13 mouse cellular contexts compared by ENCODE assay signal in genomic region chr10:108601672-108602412, GRCm38 (mm10).
DNase-seq lines count a peak whose midpoint lies in the region; ATAC-seq and TF ChIP-seq lines count a peak whose summit lies in the region.
"Had no signal": no experiment of that assay in that cellular context is flagged by ENCODE, and none has a peak within 500 bp of the region (broad histone marks: within the 10 kb centered on the region; RNA-seq: fewer than 3 reads in every experiment).

No protein-coding gene starts in this region.

- H3K27ac ChIP-seq in heart, embryonic 11.5 days (ENCODE audit: low read depth, low read length): peak overlapping the region; percentile 35
- H3K27ac ChIP-seq in midbrain, embryonic 15.5 days: peak overlapping the region; percentile 48; the same call in 1 of the 2 replicates
- H3K27ac ChIP-seq in midbrain, embryonic 11.5 days (ENCODE audit: low read depth, low read length): no peak overlapping the region
- peak overlapping the region; percentile 45 for H3K27ac ChIP-seq in forebrain, postnatal 0 days (ENCODE audit: low read depth, low read length)
- H3K27ac ChIP-seq in liver, embryonic 15.5 days (replicated peaks): no peak overlapping the region

- H3K4me3 ChIP-seq in heart, embryonic 11.5 days (ENCODE audit: low read depth, low read length): no peak overlapping the region
- H3K4me3 ChIP-seq in midbrain, embryonic 15.5 days: no peak overlapping the region
- no peak overlapping the region for H3K4me3 ChIP-seq in midbrain, embryonic 11.5 days (ENCODE audit: low read depth, low read length)
- H3K4me3 ChIP-seq in forebrain, postnatal 0 days (ENCODE audit: low read depth, low read length): no peak overlapping the region
- H3K4me3 ChIP-seq in liver, embryonic 15.5 days (replicated peaks): no peak overlapping the region
- H3K4me3 ChIP-seq: megakaryocyte, embryonic 14.5 days had no signal

- WGBS in heart, embryonic 11.5 days (ENCODE audit: insufficient replicate concordance): 25% methylated on average over 8 of the region's 8 CpGs
- 83% methylated on average over 8 of the region's 8 CpGs for WGBS in midbrain, embryonic 15.5 days
- 92% methylated on average over 8 of the region's 8 CpGs for WGBS in midbrain, embryonic 11.5 days
- 67% methylated on average over 8 of the region's 8 CpGs for WGBS in forebrain, postnatal 0 days
- WGBS in liver, embryonic 15.5 days (ENCODE audit: insufficient replicate concordance): 47% methylated on average over 8 of the region's 8 CpGs

- peaks cover 10% of the 10 kb centered on the region for H3K9me3 ChIP-seq in heart, embryonic 11.5 days (replicated peaks; ENCODE audit: control insufficient read depth, low read length)
- peaks cover 8% of the 10 kb centered on the region; the same call in 1 of the 2 replicates for H3K9me3 ChIP-seq in midbrain, embryonic 15.5 days
- H3K9me3 ChIP-seq in midbrain, embryonic 11.5 days (ENCODE audit: control insufficient read depth, low read length): peaks cover 7% of the 10 kb centered on the region
- peaks cover 9% of the 10 kb centered on the region; the same call in 1 of the 2 replicates for H3K9me3 ChIP-seq in forebrain, postnatal 0 days (ENCODE audit: low read length)
- H3K9me3 ChIP-seq in liver, embryonic 15.5 days (replicated peaks): no peaks in the 10 kb centered on the region

- DNase-seq in heart, adult 8-10 months (ENCODE audit: low spot score): no peak
- DNase-seq in midbrain, embryonic 11.5 days (ENCODE audit: low spot score, missing footprints): no peak
- peak; percentile 67 for DNase-seq in forebrain, postnatal 0 days
- no peak for DNase-seq in testis, postnatal 10 days (ENCODE audit: low spot score)
- no peak for DNase-seq in retina, embryonic 14.5 days (ENCODE audit: low spot score)
- DNase-seq: adrenal gland, postnatal 25 days; cerebellum, adult 18-20 months had no signal

- H3K36me3 ChIP-seq in heart, embryonic 11.5 days (ENCODE audit: control insufficient read depth, insufficient read depth, low read length): 0 out of 2 replicates have a peak, but pooled peaks cover 2% of the 10 kb centered on the region
- no peaks in the 10 kb centered on the region for H3K36me3 ChIP-seq in midbrain, embryonic 15.5 days (replicated peaks)
- H3K36me3 ChIP-seq in midbrain, embryonic 11.5 days (ENCODE audit: control insufficient read depth, insufficient read depth, low read length): 0 out of 2 replicates have a peak, but pooled peaks cover 3% of the 10 kb centered on the region
- H3K36me3 ChIP-seq in forebrain, postnatal 0 days (ENCODE audit: insufficient read depth): no peaks in the 10 kb centered on the region; the same call in 1 of the 2 replicates
- no peaks in the 10 kb centered on the region for H3K36me3 ChIP-seq in liver, embryonic 15.5 days (replicated peaks)

- H3K9ac ChIP-seq in heart, embryonic 11.5 days (ENCODE audit: low read depth, low read length): no peak overlapping the region
- H3K9ac ChIP-seq in midbrain, embryonic 15.5 days: peak overlapping the region; percentile 4; the same call in 1 of the 2 replicates
- H3K9ac ChIP-seq in midbrain, embryonic 11.5 days (ENCODE audit: low read length): no peak overlapping the region
- H3K9ac ChIP-seq in forebrain, postnatal 0 days: 0 out of 2 replicates have a peak overlapping the region, but pooled peaks have one; percentile 6
- no peak overlapping the region for H3K9ac ChIP-seq in liver, embryonic 15.5 days

- H3K4me1 ChIP-seq in heart, embryonic 11.5 days (ENCODE audit: control insufficient read depth, insufficient read depth, low read length): peaks cover 12% of the 10 kb centered on the region
- 0 out of 2 replicates have a peak, but pooled peaks cover 3% of the 10 kb centered on the region for H3K4me1 ChIP-seq in midbrain, embryonic 15.5 days
- no peaks in the 10 kb centered on the region for H3K4me1 ChIP-seq in midbrain, embryonic 11.5 days (ENCODE audit: control insufficient read depth, insufficient read depth, low read length)
- 0 out of 2 replicates have a peak, but pooled peaks cover 8% of the 10 kb centered on the region for H3K4me1 ChIP-seq in forebrain, postnatal 0 days (ENCODE audit: insufficient read depth)
- 0 out of 2 replicates have a peak, but pooled peaks cover 3% of the 10 kb centered on the region for H3K4me1 ChIP-seq in liver, embryonic 15.5 days (replicated peaks)
- H3K4me1 ChIP-seq: megakaryocyte, embryonic 14.5 days had no signal

- peak overlapping the region; percentile 34 for H3K4me2 ChIP-seq in heart, embryonic 11.5 days
- H3K4me2 ChIP-seq in midbrain, embryonic 15.5 days: no peak overlapping the region
- no peak overlapping the region for H3K4me2 ChIP-seq in midbrain, embryonic 11.5 days
- no peak overlapping the region for H3K4me2 ChIP-seq in forebrain, postnatal 0 days (ENCODE audit: low read depth)
- H3K4me2 ChIP-seq in liver, embryonic 15.5 days: no peak overlapping the region

- TF ChIP-seq CTCF in forebrain, postnatal 0 days (IDR thresholded peaks at IDR 0.05; ENCODE audit: low read depth): no peak

- peak; percentile 31; the same call in 1 of the 2 replicates for ATAC-seq in heart, embryonic 11.5 days (replicated peaks; ENCODE audit: insufficient number of reproducible peaks, low FRiP score, low TSS enrichment)
- peak; percentile 66; the same call in 1 of the 2 replicates for ATAC-seq in midbrain, embryonic 15.5 days (replicated peaks)
- ATAC-seq in midbrain, embryonic 11.5 days (ENCODE audit: low FRiP score): no peak
- peak; percentile 85 for ATAC-seq in forebrain, postnatal 0 days
- ATAC-seq in liver, embryonic 15.5 days (ENCODE audit: insufficient read depth): 0 out of 2 replicates have a peak, but pooled peaks have one; percentile 37
- ATAC-seq: inflammation-experienced regulatory T-cells, adult 6 months; lung, postnatal 0 days had no signal

- H3K27me3 ChIP-seq in heart, embryonic 11.5 days (ENCODE audit: control insufficient read depth, insufficient read depth, low read length): no peaks in the 10 kb centered on the region
- no peaks in the 10 kb centered on the region for H3K27me3 ChIP-seq in midbrain, embryonic 15.5 days (replicated peaks)
- H3K27me3 ChIP-seq in midbrain, embryonic 11.5 days (ENCODE audit: control insufficient read depth, insufficient read depth, low read length): no peaks in the 10 kb centered on the region
- no peaks in the 10 kb centered on the region for H3K27me3 ChIP-seq in forebrain, postnatal 0 days (ENCODE audit: insufficient read depth, low read length)
- no peaks in the 10 kb centered on the region for H3K27me3 ChIP-seq in liver, embryonic 15.5 days
- H3K27me3 ChIP-seq: megakaryocyte, embryonic 14.5 days had no signal

Comparison
In these comparisons a context has a peak if more than half of its experiments do, and no peak if none do; other contexts are left out.
1. H3K27ac ChIP-seq: peak in heart, embryonic 11.5 days (single experiment), midbrain, embryonic 15.5 days (single experiment) and forebrain, postnatal 0 days (single experiment); none in midbrain, embryonic 11.5 days (single experiment) and liver, embryonic 15.5 days (single experiment).
2. H3K9ac ChIP-seq: peak in midbrain, embryonic 15.5 days (single experiment) and forebrain, postnatal 0 days (single experiment); none in heart, embryonic 11.5 days (single experiment), midbrain, embryonic 11.5 days (single experiment) and liver, embryonic 15.5 days (single experiment).